Mouse (Mus musculus): Measurements from ENCODE around the gene Necab3.

DNA sequence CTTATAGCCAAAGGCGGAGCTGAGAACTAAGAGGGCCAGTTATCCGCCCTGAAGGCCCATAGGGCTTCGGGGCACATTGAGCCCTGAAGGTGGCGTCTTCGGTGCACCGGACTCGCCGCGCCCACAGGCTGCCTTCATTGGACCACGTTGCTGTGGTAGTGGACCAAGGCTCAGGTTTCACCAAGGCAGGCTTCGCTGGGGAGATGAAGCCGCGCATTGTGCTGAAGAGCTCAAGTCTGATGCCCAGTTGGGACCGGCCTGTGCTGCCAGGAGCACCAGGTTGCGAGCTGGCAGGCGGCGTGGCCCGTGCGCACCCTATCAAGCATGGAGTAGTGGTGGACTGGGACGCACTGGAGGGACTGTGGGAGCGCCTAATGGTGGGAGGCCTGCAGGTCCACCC, 6.8 kb downstream of the Necab3 start:
- TF ChIP-seq CTCF (IDR thresholded peaks at IDR 0.05; ENCODE audit: low read depth) (no peak), EP300 (IDR thresholded peaks at IDR 0.05; ENCODE audit: low read depth) (no peak)
